Mouse (Mus musculus): Measurements from ENCODE around the gene Gm5965. TPM values are rescaled to one million over a fixed set of nuclear protein-coding genes. Genes with fewer than 3 reads are reported as not detected.

Gene Gm5965
- polyA plus RNA-seq, 1 experiment from 2014 or later = not detected

GRCm38 (mm10) chr16:88774106-88774505 lies 3.6 kb upstream of the Gm5965 start, which contains the start of gene 2310057N15Rik:
Gene 2310057N15Rik (minus strand): TSS chr16:88774206.
- Histone ChIP-seq H3K9me3 (ENCODE audit: control insufficient read depth, low read length) (no peaks in the 10 kb centered on the region), H3K27me3 (ENCODE audit: control insufficient read depth, insufficient read depth, low read length) (no peaks in the 10 kb centered on the region), H3K4me1 (replicated peaks; ENCODE audit: control insufficient read depth, insufficient read depth) (no peaks in the 10 kb centered on the region), H3K9ac (ENCODE audit: low read length) (no peak within 1 kb of the TSS), H3K36me3 (ENCODE audit: control insufficient read depth, insufficient read depth, low read length) (no peaks in the 10 kb centered on the region), H3K27ac (replicated peaks) (no peak within 1 kb of the TSS), H3K4me2 (replicated peaks; ENCODE audit: low read depth) (no peak within 1 kb of the TSS), H3K4me3 (ENCODE audit: low read depth, low read length) (no peak within 1 kb of the TSS)
- DNase-seq (ENCODE audit: low spot score) (no peak), ATAC-seq (ENCODE audit: low FRiP score, low TSS enrichment) (no peak)
- TF ChIP-seq EP300 (optimal IDR thresholded peaks at IDR 0.05) (no peak), CTCF (IDR thresholded peaks at IDR 0.05; ENCODE audit: low read depth) (no peak)
- WGBS = 86% methylated on average over 2 of the region's 2 CpGs

- 71% methylated on average over 2 of the region's 2 CpGs for WGBS
- DNase-seq (ENCODE audit: low spot score) (no peak), ATAC-seq (ENCODE audit: low FRiP score, low TSS enrichment) (no peak)
- no peaks in the 10 kb centered on the region for H3K9me3 ChIP-seq (ENCODE audit: control insufficient read depth, low read length)
- H3K27me3 ChIP-seq (ENCODE audit: control insufficient read depth, insufficient read depth, low read length) = no peaks in the 10 kb centered on the region
- H3K4me2 ChIP-seq (replicated peaks; ENCODE audit: low read depth) = no peak overlapping the region
- no peak overlapping the region for H3K27ac ChIP-seq (replicated peaks)
- no peak overlapping the region for H3K4me3 ChIP-seq (ENCODE audit: low read depth, low read length)
- H3K36me3 ChIP-seq (ENCODE audit: control insufficient read depth, insufficient read depth, low read length) = no peaks in the 10 kb centered on the region
- H3K9ac ChIP-seq (ENCODE audit: low read length) = no peak overlapping the region
- TF ChIP-seq EP300 (optimal IDR thresholded peaks at IDR 0.05) (no peak), CTCF (IDR thresholded peaks at IDR 0.05; ENCODE audit: low read depth) (no peak)
- no peaks in the 10 kb centered on the region for H3K4me1 ChIP-seq (replicated peaks; ENCODE audit: control insufficient read depth, insufficient read depth)
Measured at GRCm38 (mm10) chr16:88786786-88787185, 9.1 kb downstream of the Gm5965 start.

- no peak within 1 kb of the TSS for H3K4me3 ChIP-seq (ENCODE audit: low read depth, low read length)
- DNase-seq (ENCODE audit: low spot score) (no peak), ATAC-seq (ENCODE audit: low FRiP score, low TSS enrichment) (no peak)
- no peaks in the 10 kb centered on the region for H3K27me3 ChIP-seq (ENCODE audit: control insufficient read depth, insufficient read depth, low read length)
- H3K4me2 ChIP-seq (replicated peaks; ENCODE audit: low read depth) = no peak within 1 kb of the TSS
- no peaks in the 10 kb centered on the region for H3K9me3 ChIP-seq (ENCODE audit: control insufficient read depth, low read length)
- WGBS = 73% methylated on average over 2 of the region's 2 CpGs
- H3K27ac ChIP-seq (replicated peaks) = no peak within 1 kb of the TSS
- H3K36me3 ChIP-seq (ENCODE audit: control insufficient read depth, insufficient read depth, low read length) = no peaks in the 10 kb centered on the region
- no peaks in the 10 kb centered on the region for H3K4me1 ChIP-seq (replicated peaks; ENCODE audit: control insufficient read depth, insufficient read depth)
- TF ChIP-seq CTCF (IDR thresholded peaks at IDR 0.05; ENCODE audit: low read depth) (no peak), EP300 (optimal IDR thresholded peaks at IDR 0.05) (no peak)
- no peak within 1 kb of the TSS for H3K9ac ChIP-seq (ENCODE audit: low read length)
Measured at GRCm38 (mm10) chr16:88811827-88812226, 34.1 kb downstream of the Gm5965 start, which contains the start of gene Gm20741. Gene Gm20741 (minus strand): TSS chr16:88812220.

- no peak for TF ChIP-seq CTCF (IDR thresholded peaks at IDR 0.05; ENCODE audit: low read depth)
- no peak for TF ChIP-seq EP300 (optimal IDR thresholded peaks at IDR 0.05)
- Histone ChIP-seq H3K9me3 (ENCODE audit: control insufficient read depth, low read length) (no peaks in the 10 kb centered on the region), H3K4me3 (ENCODE audit: low read depth, low read length) (no peak within 1 kb of the TSS), H3K4me1 (replicated peaks; ENCODE audit: control insufficient read depth, insufficient read depth) (no peaks in the 10 kb centered on the region), H3K36me3 (ENCODE audit: control insufficient read depth, insufficient read depth, low read length) (no peaks in the 10 kb centered on the region), H3K9ac (ENCODE audit: low read length) (no peak within 1 kb of the TSS), H3K27ac (replicated peaks) (no peak within 1 kb of the TSS), H3K4me2 (replicated peaks; ENCODE audit: low read depth) (no peak within 1 kb of the TSS), H3K27me3 (ENCODE audit: control insufficient read depth, insufficient read depth, low read length) (no peaks in the 10 kb centered on the region)
- ATAC-seq (ENCODE audit: low FRiP score, low TSS enrichment) = no peak
- no peak for DNase-seq (ENCODE audit: low spot score)
- 77% methylated on average over 3 of the region's 3 CpGs for WGBS
Measured at GRCm38 (mm10) chr16:88820066-88820465, 42.4 kb downstream of the Gm5965 start, which contains the start of gene Krtap15. Gene Krtap15 (plus strand): TSS chr16:88820215.

- 79% methylated on average over 3 of the region's 3 CpGs for WGBS
- no peak for DNase-seq (ENCODE audit: low spot score)
Measured at GRCm38 (mm10) chr16:88823736-88824135, 46.0 kb downstream of the Gm5965 start.

GRCm38 (mm10) chr16:88826095-88826652 lies 48.5 kb downstream of the Gm5965 start, which contains the start of gene Krtap14:
Gene Krtap14 (minus strand): TSS chr16:88826145.
- Histone ChIP-seq H3K36me3 (ENCODE audit: control insufficient read depth, insufficient read depth, low read length) (no peaks in the 10 kb centered on the region), H3K27ac (replicated peaks) (no peak within 1 kb of the TSS), H3K9me3 (ENCODE audit: control insufficient read depth, low read length) (no peaks in the 10 kb centered on the region), H3K9ac (ENCODE audit: low read length) (no peak within 1 kb of the TSS), H3K4me1 (replicated peaks; ENCODE audit: control insufficient read depth, insufficient read depth) (no peaks in the 10 kb centered on the region), H3K27me3 (ENCODE audit: control insufficient read depth, insufficient read depth, low read length) (no peaks in the 10 kb centered on the region), H3K4me3 (ENCODE audit: low read depth, low read length) (no peak within 1 kb of the TSS), H3K4me2 (replicated peaks; ENCODE audit: low read depth) (no peak within 1 kb of the TSS)
- no peak for ATAC-seq (ENCODE audit: low FRiP score, low TSS enrichment)
- TF ChIP-seq EP300 (optimal IDR thresholded peaks at IDR 0.05) = no peak
- no peak for TF ChIP-seq CTCF (IDR thresholded peaks at IDR 0.05; ENCODE audit: low read depth)
- DNase-seq (ENCODE audit: low spot score) = no peak
- 84% methylated on average over 9 of the region's 9 CpGs for WGBS

More at GRCm38 (mm10) chr16:88823736-88824135, 46.0 kb downstream of the Gm5965 start:
- Histone ChIP-seq H3K9me3 (ENCODE audit: control insufficient read depth, low read length) (no peaks in the 10 kb centered on the region), H3K4me1 (replicated peaks; ENCODE audit: control insufficient read depth, insufficient read depth) (no peaks in the 10 kb centered on the region), H3K4me3 (ENCODE audit: low read depth, low read length) (no peak overlapping the region), H3K9ac (ENCODE audit: low read length) (no peak overlapping the region), H3K36me3 (ENCODE audit: control insufficient read depth, insufficient read depth, low read length) (no peaks in the 10 kb centered on the region), H3K27ac (replicated peaks) (no peak overlapping the region), H3K4me2 (replicated peaks; ENCODE audit: low read depth) (no peak overlapping the region), H3K27me3 (ENCODE audit: control insufficient read depth, insufficient read depth, low read length) (no peaks in the 10 kb centered on the region)
- no peak for ATAC-seq (ENCODE audit: low FRiP score, low TSS enrichment)
- TF ChIP-seq CTCF (IDR thresholded peaks at IDR 0.05; ENCODE audit: low read depth) = peak; percentile 74
- TF ChIP-seq EP300 (optimal IDR thresholded peaks at IDR 0.05) = no peak
